Comparison of ENCODE assay signal across 21 mouse cellular contexts in the genomic region with DNA sequence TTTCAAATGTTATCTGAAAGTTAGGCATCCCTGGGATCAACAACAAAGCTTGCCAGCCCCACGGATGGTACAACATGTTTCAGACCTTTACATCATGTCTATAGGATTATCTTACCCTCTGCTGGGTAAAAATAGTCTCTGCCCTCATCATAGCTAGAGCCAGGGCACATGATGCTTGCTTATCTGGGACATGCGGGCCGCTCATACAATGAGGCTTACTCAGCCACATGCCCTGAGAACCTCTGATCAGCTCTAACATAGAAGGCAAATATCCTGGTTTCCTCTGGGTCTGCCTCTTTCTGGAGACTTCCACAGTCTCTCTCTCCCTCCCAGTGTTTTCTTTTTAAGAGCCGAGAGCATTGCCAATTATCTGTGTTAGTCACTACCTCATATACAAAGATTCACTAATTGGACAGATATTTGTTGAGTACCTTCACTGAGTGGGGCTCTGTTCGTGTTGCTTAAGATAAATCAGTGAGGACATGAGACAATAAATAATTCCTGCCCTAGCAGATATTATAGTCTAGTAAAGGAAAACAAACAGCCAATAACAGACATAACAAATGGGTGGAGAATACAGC.
DNase-seq lines count a peak whose midpoint lies in the region; ATAC-seq lines count a peak whose summit lies in the region.
"Had no signal": no experiment of that assay in that cellular context is flagged by ENCODE, and none has a peak within 500 bp of the region (broad histone marks: within the 10 kb centered on the region; RNA-seq: fewer than 3 reads in every experiment).

No protein-coding gene starts in this region.

- H3K36me3 ChIP-seq in midbrain, embryonic 11.5 days (ENCODE audit: control insufficient read depth, insufficient read depth, low read length): no peaks in the 10 kb centered on the region
- H3K36me3 ChIP-seq in midbrain, embryonic 13.5 days: no peaks in the 10 kb centered on the region
- H3K36me3 ChIP-seq in heart, embryonic 14.5 days (ENCODE audit: control insufficient read depth, insufficient read depth, low read length): no peaks in the 10 kb centered on the region
- H3K36me3 ChIP-seq in hindbrain, embryonic 12.5 days: no peaks in the 10 kb centered on the region
- H3K36me3 ChIP-seq: embryonic facial prominence, embryonic 15.5 days; hindbrain, embryonic 15.5 days; midbrain, embryonic 15.5 days; neural tube, embryonic 12.5 days had no signal

- H3K9me3 ChIP-seq in midbrain, embryonic 11.5 days (ENCODE audit: control insufficient read depth, low read length): no peaks in the 10 kb centered on the region
- no peaks in the 10 kb centered on the region for H3K9me3 ChIP-seq in midbrain, embryonic 13.5 days
- no peaks in the 10 kb centered on the region for H3K9me3 ChIP-seq in heart, embryonic 14.5 days (ENCODE audit: control insufficient read depth, low read length)
- H3K9me3 ChIP-seq in hindbrain, embryonic 12.5 days (replicated peaks): no peaks in the 10 kb centered on the region
- H3K9me3 ChIP-seq: embryonic facial prominence, embryonic 15.5 days; hindbrain, embryonic 15.5 days; midbrain, embryonic 15.5 days; neural tube, embryonic 12.5 days had no signal

- WGBS in midbrain, embryonic 11.5 days: 84% methylated on average over 5 of the region's 5 CpGs
- 81% methylated on average over 5 of the region's 5 CpGs for WGBS in midbrain, embryonic 13.5 days
- WGBS in heart, embryonic 14.5 days: 15% methylated on average over 5 of the region's 5 CpGs
- WGBS in hindbrain, embryonic 12.5 days: 73% methylated on average over 5 of the region's 5 CpGs

- no peaks in the 10 kb centered on the region for H3K27me3 ChIP-seq in midbrain, embryonic 11.5 days (ENCODE audit: control insufficient read depth, insufficient read depth, low read length)
- H3K27me3 ChIP-seq in midbrain, embryonic 13.5 days: no peaks in the 10 kb centered on the region
- H3K27me3 ChIP-seq in heart, embryonic 14.5 days (ENCODE audit: control insufficient read depth, insufficient read depth, low read length): no peaks in the 10 kb centered on the region
- H3K27me3 ChIP-seq in hindbrain, embryonic 12.5 days: no peaks in the 10 kb centered on the region
- H3K27me3 ChIP-seq: embryonic facial prominence, embryonic 15.5 days; hindbrain, embryonic 15.5 days; midbrain, embryonic 15.5 days; neural tube, embryonic 12.5 days had no signal

- H3K4me1 ChIP-seq in midbrain, embryonic 11.5 days (ENCODE audit: control insufficient read depth, insufficient read depth, low read length): no peaks in the 10 kb centered on the region
- H3K4me1 ChIP-seq in midbrain, embryonic 13.5 days (replicated peaks): no peaks in the 10 kb centered on the region
- peaks cover 0 to 18% of the 10 kb centered on the region in 2 experiments; a peak in 2 of 4 replicates for H3K4me1 ChIP-seq in heart, embryonic 14.5 days (ENCODE audit: control insufficient read depth in 2 of 2, insufficient read depth in 2 of 2, low read length in 2 of 2)
- no peaks in the 10 kb centered on the region for H3K4me1 ChIP-seq in hindbrain, embryonic 12.5 days
- H3K4me1 ChIP-seq: embryonic facial prominence, embryonic 15.5 days; hindbrain, embryonic 15.5 days; midbrain, embryonic 15.5 days; neural tube, embryonic 12.5 days had no signal

- no peak overlapping the region for H3K4me3 ChIP-seq in midbrain, embryonic 11.5 days (ENCODE audit: low read depth, low read length)
- no peak overlapping the region for H3K4me3 ChIP-seq in midbrain, embryonic 13.5 days (replicated peaks)
- no peak overlapping the region for H3K4me3 ChIP-seq in heart, embryonic 14.5 days (ENCODE audit: control insufficient read depth in 1 of 2, insufficient read depth in 1 of 2, low read depth in 1 of 2, low read length in 2 of 2)
- H3K4me3 ChIP-seq in hindbrain, embryonic 12.5 days: no peak overlapping the region
- H3K4me3 ChIP-seq: embryonic facial prominence, embryonic 15.5 days; hindbrain, embryonic 15.5 days; layer of hippocampus, adult 2 months; midbrain, embryonic 15.5 days; neural tube, embryonic 12.5 days had no signal

- no peak for ATAC-seq in midbrain, embryonic 11.5 days (ENCODE audit: low FRiP score)
- ATAC-seq in midbrain, embryonic 13.5 days: no peak
- peak; percentile 66; the same call in 1 of the 2 replicates for ATAC-seq in heart, embryonic 14.5 days (ENCODE audit: insufficient number of reproducible peaks, insufficient read depth, low FRiP score, low read depth)
- ATAC-seq in hindbrain, embryonic 12.5 days (ENCODE audit: low FRiP score): no peak
- ATAC-seq: midbrain, embryonic 15.5 days had no signal

- intact Hi-C loops in heart, postnatal 25 days (cut with DNase I): no loop called here

- no peak overlapping the region for H3K9ac ChIP-seq in midbrain, embryonic 11.5 days (ENCODE audit: low read length)
- no peak overlapping the region for H3K9ac ChIP-seq in midbrain, embryonic 13.5 days (replicated peaks)
- H3K9ac ChIP-seq in heart, embryonic 14.5 days (ENCODE audit: low read length): no peak overlapping the region
- no peak overlapping the region for H3K9ac ChIP-seq in hindbrain, embryonic 12.5 days
- H3K9ac ChIP-seq: embryonic facial prominence, embryonic 15.5 days; hindbrain, embryonic 15.5 days; lung, embryonic 14.5 days; midbrain, embryonic 15.5 days; neural tube, embryonic 12.5 days had no signal

- no peak overlapping the region for H3K4me2 ChIP-seq in midbrain, embryonic 11.5 days
- no peak overlapping the region for H3K4me2 ChIP-seq in midbrain, embryonic 13.5 days (replicated peaks)
- H3K4me2 ChIP-seq in heart, embryonic 14.5 days (ENCODE audit: low read length): no peak overlapping the region
- no peak overlapping the region for H3K4me2 ChIP-seq in hindbrain, embryonic 12.5 days (replicated peaks)
- H3K4me2 ChIP-seq: embryonic facial prominence, embryonic 15.5 days; hindbrain, embryonic 15.5 days; liver, embryonic 11.5 days; lung, embryonic 14.5 days; midbrain, embryonic 15.5 days; neural tube, embryonic 12.5 days had no signal

- no peak overlapping the region for H3K27ac ChIP-seq in midbrain, embryonic 11.5 days (ENCODE audit: low read depth, low read length)
- H3K27ac ChIP-seq in midbrain, embryonic 13.5 days: no peak overlapping the region
- peak overlapping the region; percentile 57 to 79 for H3K27ac ChIP-seq in heart, embryonic 14.5 days (replicated peaks in 1 of 2; ENCODE audit: control insufficient read depth in 1 of 2, insufficient read depth in 1 of 2, low read depth in 2 of 2, low read length in 2 of 2)
- H3K27ac ChIP-seq in hindbrain, embryonic 12.5 days: no peak overlapping the region
- H3K27ac ChIP-seq: embryonic facial prominence, embryonic 15.5 days; hindbrain, embryonic 15.5 days; layer of hippocampus, adult 2 months; midbrain, embryonic 15.5 days; neural tube, embryonic 12.5 days had no signal

- peak; percentile 17 to 18 for DNase-seq in heart, adult 18-20 months
- DNase-seq in heart, postnatal 25 days (ENCODE audit: low spot score): no peak
- DNase-seq in midbrain, embryonic 11.5 days (ENCODE audit: low spot score, missing footprints): peak; percentile 83
- peak; percentile 60 for DNase-seq in retina, postnatal 1 day
- no peak for DNase-seq in cerebellum, postnatal 36 days
- DNase-seq: adrenal gland, postnatal 14 days; cerebellum, adult 9-10 months; gastrocnemius, postnatal 25 days; kidney, adult 8-10 months; kidney, postnatal 14 days; lung, embryonic 14.5 days; thymus, postnatal 14 days had no signal

Comparison
In these comparisons a context has a peak if more than half of its experiments do, and no peak if none do; other contexts are left out.
1. DNase-seq: peak in heart, adult 18-20 months (2 of 2), midbrain, embryonic 11.5 days (single experiment) and retina, postnatal 1 day (single experiment); none in heart, postnatal 25 days (single experiment) and cerebellum, postnatal 36 days (0 of 2).
2. H3K27ac ChIP-seq: peak in heart, embryonic 14.5 days (2 of 2); none in midbrain, embryonic 11.5 days (single experiment), midbrain, embryonic 13.5 days (single experiment) and hindbrain, embryonic 12.5 days (single experiment).